Mouse (Mus musculus) forebrain, embryonic 10.5 days (tissue): ENCODE results near the gene Dusp6. TPM values are rescaled to one million over a fixed set of nuclear protein-coding genes. Genes with fewer than 3 reads are reported as not detected.

Experiments used
- DNase-seq: peaks from one replicate; pipeline ENCODE4 v3.0.0-alpha.2; 2017; ENCODE audit warnings: low spot score; ENCODE audit errors: extremely low spot score
- H3K27ac ChIP-seq: fragments of 300-500 bp; sonication (generic); 2 replicates; pipeline ENCODE4 v1.5.1; 2016; ENCODE audit warnings: mild to moderate bottlenecking
- H3K27me3 ChIP-seq: fragments of 300-500 bp; sonication (generic); 2 replicates; pipeline ENCODE4 v1.6.1; 2016; ENCODE audit warnings: mild to moderate bottlenecking; ENCODE audit not compliant: poor library complexity, severe bottlenecking
- H3K36me3 ChIP-seq: fragments of 300-500 bp; sonication (generic); replicated peaks from 2 replicates; pipeline ENCODE4 v1.6.1; 2016; ENCODE audit warnings: mild to moderate bottlenecking, moderate library complexity
- H3K4me1 ChIP-seq: fragments of 300-500 bp; sonication (generic); 2 replicates; pipeline ENCODE4 v1.6.1; 2016
- H3K4me3 ChIP-seq: fragments of 300-500 bp; sonication (generic); 2 replicates; pipeline ENCODE4 v1.5.1; 2016; ENCODE audit warnings: mild to moderate bottlenecking, moderate library complexity
- H3K9me3 ChIP-seq: fragments of 300-500 bp; sonication (generic); 2 replicates; pipeline ENCODE4 v1.6.1; 2016; ENCODE audit warnings: mild to moderate bottlenecking, moderate library complexity
- WGBS: fragments of 180-500 bp; shearing (Covaris S2); methylation state at CpG from one replicate; pipeline ENCODE4 v1.1.7; 2016; 5-methylcytosine and 5-hydroxymethylcytosine counted together
- polyA plus RNA-seq: library from polyadenylated mRNA; unstranded; fragments of >200 nt; fragmentation: Nextera tagmentation; extraction: Ambion mirVana; gene quantifications from 2 replicates; pipeline ENCODE4 v1.2.1, GENCODE M21; 2016

Gene Dusp6
- polyA plus RNA-seq, 1 experiment from 2014 or later = 116 TPM

DNA sequence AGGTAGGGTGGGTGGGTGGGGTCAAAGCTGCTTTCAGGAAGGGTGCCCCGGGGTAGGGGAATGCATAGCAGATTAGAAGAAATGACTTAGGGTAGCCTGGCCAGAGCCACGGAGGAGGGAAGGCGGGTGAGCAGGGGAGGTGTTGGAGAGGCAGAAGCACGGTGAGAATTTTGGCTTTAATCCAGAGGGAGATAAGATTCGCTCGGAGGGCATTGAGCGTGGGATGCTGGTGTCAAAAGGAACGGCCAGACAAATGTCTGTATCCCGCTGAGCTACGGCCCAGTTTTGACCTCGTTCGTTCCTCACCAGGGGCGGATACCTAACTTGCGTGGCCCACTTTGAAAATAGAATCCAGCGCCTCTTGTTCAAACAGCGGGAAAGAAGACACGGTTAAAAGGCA, 23.8 kb downstream of the Dusp6 start:
- peaks cover 54% of the 10 kb centered on the region for H3K4me1 ChIP-seq
- DNase-seq = no peak
- H3K36me3 ChIP-seq = no peaks in the 10 kb centered on the region
- WGBS = 7% methylated on average over 17 of the region's 17 CpGs
- H3K27ac ChIP-seq = peak overlapping the region; percentile 75
- no peaks in the 10 kb centered on the region for H3K9me3 ChIP-seq
- H3K27me3 ChIP-seq = peaks cover 21% of the 10 kb centered on the region
- H3K4me3 ChIP-seq = peak overlapping the region; percentile 23; the same call in 1 of the 2 replicates

DNA sequence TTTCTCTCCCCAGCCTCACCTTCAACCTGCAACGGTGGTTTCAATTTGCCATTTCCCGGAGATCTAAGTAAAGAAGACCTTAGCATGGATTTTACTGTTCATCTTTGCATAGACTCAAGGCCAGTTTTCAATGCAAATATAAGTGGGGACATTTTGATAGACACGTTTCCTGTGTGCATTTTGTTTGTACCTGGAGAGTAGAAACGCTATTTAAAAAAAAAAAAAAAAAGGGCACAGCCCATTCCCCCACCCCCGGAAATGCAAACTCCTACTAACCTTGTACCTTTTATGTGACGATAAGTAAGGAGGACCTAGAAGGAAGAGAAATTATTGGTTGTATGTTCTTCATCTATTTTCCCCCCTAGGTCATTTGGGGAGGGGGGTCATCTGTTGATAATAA, 24.2 kb downstream of the Dusp6 start:
- peaks cover 54% of the 10 kb centered on the region for H3K4me1 ChIP-seq
- peak overlapping the region; percentile 23; the same call in 1 of the 2 replicates for H3K4me3 ChIP-seq
- no peaks in the 10 kb centered on the region for H3K36me3 ChIP-seq
- no peak for DNase-seq
- 43% methylated on average over 6 of the region's 6 CpGs for WGBS
- H3K27me3 ChIP-seq = peaks cover 21% of the 10 kb centered on the region
- H3K27ac ChIP-seq = peak overlapping the region; percentile 75
- H3K9me3 ChIP-seq = no peaks in the 10 kb centered on the region

DNA sequence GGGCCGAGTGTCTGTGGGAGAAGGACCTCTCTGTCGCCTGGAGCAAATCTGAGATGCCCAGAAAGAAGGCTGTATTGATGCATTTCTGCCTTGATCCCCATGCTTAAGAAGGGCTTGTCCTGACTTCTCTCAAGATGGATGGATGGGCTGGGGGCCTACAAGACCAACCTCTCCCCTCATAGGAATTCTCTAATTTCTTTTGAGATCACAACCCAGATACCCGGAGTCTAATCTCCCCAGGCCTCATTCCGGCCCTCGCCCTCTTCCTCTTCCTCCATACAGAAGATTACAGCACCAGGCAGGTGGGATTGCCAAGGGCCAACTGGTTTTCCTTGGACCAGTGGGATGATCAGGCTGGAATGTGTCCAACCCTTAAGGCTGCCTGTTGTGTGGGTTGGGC, 26.1 kb downstream of the Dusp6 start:
- Histone ChIP-seq H3K4me1 (peaks cover 48% of the 10 kb centered on the region), H3K9me3 (no peaks in the 10 kb centered on the region), H3K4me3 (no peak overlapping the region), H3K36me3 (no peaks in the 10 kb centered on the region), H3K27me3 (peaks cover 21% of the 10 kb centered on the region), H3K27ac (no peak overlapping the region)
- 85% methylated on average over 5 of the region's 5 CpGs for WGBS
- no peak for DNase-seq

DNA sequence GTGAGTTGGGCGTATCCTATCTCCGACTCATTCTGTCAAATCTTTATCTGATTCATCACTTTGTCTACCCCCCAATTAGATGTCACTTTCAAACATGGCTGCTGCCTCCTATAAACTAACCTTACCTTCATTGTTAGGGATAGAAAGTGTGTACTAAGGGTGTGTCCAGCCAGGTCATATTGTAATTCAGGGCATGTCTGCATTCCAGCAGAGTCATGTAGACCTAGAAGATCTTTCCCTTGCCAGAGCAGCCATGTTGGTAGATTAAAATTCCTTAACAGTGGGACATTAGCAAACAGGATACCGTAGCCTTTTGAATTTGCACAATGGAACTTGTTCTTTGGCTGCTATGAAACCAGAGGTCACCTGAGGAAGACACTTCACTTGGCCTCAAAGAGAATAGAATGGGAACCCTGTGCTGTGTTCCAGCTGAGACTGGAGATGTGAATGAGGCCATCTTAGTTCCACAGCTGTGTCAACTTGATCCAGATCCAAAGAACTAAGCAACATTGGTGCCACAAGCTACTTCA, 30.1 kb downstream of the Dusp6 start:
- WGBS = 87% methylated on average over 3 of the region's 3 CpGs

DNA sequence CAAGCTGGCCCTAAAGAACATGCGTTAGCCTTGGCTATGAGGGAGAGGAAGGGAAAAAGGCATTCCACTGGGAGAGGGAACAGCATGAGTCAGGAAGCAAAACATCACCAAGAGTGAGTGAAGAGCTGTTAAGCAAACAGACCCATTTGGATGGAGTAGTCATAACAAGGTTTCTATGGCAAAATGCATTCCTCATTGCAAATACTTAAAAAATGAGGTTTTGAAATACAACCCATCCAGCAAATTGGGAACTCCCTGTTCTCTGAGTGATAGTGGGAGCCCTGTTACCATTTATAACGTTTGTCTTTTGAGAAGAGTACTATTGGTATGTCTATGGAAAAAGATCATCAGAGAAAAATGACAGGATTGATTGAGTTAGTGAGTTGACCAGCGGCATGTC, 34.7 kb downstream of the Dusp6 start:
- peaks cover 19% of the 10 kb centered on the region for H3K27me3 ChIP-seq

More for the DNA sequence above, 30.1 kb downstream of the Dusp6 start:
- H3K9me3 ChIP-seq = no peaks in the 10 kb centered on the region
- peaks cover 15% of the 10 kb centered on the region for H3K4me1 ChIP-seq
- DNase-seq = no peak
- peaks cover 18% of the 10 kb centered on the region for H3K27me3 ChIP-seq
- no peak overlapping the region for H3K27ac ChIP-seq
- H3K36me3 ChIP-seq = no peaks in the 10 kb centered on the region
- no peak overlapping the region for H3K4me3 ChIP-seq

DNA sequence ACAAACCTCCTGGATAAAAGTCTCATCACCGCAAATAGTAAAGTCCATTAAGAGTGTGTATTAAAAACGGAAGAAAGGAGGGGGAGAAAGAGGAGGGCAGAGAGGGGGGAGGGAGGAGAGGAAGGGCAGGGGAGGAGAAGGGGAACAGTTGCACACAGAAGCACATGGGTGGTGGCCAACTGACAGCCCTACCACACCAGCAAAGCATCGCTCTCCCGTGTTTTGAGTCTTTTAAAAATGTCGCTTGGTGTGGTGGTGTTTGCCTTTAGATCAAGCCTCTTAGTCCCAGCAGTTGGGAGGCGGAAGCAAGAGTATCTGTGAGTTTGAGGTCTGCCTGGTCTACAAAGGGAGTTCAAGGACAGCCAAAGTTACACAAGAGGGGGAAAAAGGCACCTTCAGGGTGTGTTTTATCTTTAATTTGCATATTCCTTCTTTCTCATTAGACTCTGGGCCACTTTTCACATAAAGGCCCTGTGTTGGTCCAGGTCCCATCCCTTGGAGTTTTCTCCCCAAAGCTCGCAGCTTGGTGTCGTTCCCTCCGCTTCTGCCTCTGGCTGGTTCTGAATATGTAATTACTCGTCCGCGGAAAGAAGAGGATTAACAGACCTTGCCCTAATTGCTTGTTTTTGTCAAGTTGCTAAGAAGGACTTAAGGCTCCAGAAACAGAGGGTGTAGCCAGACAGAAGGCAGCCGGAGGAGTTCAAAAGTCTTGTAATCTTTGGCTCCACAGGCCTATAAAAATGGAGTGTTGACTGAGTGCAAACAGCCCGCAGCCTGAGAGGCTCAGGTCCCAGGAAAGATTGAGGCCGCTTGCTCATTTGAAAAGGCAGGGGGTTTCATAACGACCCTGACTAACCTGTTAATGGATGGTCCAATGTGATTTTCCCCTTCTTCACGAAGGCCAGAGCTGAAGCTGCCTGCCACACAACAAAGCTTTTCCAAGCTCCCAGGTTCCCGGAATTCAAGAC, 35.6 kb downstream of the Dusp6 start:
- peaks cover 19% of the 10 kb centered on the region for H3K27me3 ChIP-seq
- DNase-seq = peak; percentile 69
- H3K4me3 ChIP-seq = peak overlapping the region; percentile 27
- WGBS = 7% methylated on average over 18 of the region's 18 CpGs
- peaks cover 32% of the 10 kb centered on the region for H3K4me1 ChIP-seq
- no peaks in the 10 kb centered on the region for H3K36me3 ChIP-seq
- H3K9me3 ChIP-seq = no peaks in the 10 kb centered on the region
- peak overlapping the region; percentile 82 for H3K27ac ChIP-seq

More for the DNA sequence above, 34.7 kb downstream of the Dusp6 start:
- 67% methylated on average over 3 of the region's 3 CpGs for WGBS
- peaks cover 32% of the 10 kb centered on the region for H3K4me1 ChIP-seq
- H3K36me3 ChIP-seq = no peaks in the 10 kb centered on the region
- H3K9me3 ChIP-seq = no peaks in the 10 kb centered on the region
- no peak overlapping the region for H3K4me3 ChIP-seq
- DNase-seq = no peak
- H3K27ac ChIP-seq = peak overlapping the region; percentile 36; the same call in 1 of the 2 replicates

DNA sequence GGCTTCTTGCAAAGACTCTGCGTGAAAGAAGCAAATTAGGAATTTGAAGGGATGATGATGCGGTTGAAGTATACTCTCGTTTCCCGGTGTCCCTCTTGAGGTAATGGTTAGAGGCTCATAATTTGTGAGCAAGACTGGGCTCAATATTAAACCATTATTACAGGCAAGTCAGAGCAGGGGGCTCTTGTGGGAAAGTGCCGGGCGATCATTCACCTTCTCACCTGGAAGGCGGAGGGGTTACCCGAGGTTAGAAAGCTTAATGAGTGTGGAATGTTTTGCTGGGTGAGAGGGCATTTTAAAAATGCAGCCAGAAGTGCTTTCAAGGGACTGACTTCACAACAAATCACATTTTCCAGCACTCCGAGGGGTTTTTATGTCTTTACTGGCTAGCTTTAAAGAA, 36.3 kb downstream of the Dusp6 start:
- Histone ChIP-seq H3K36me3 (no peaks in the 10 kb centered on the region), H3K9me3 (no peaks in the 10 kb centered on the region), H3K4me1 (peaks cover 32% of the 10 kb centered on the region), H3K4me3 (peak overlapping the region; percentile 27), H3K27me3 (peaks cover 19% of the 10 kb centered on the region), H3K27ac (peak overlapping the region; percentile 82)
- no peak for DNase-seq
- 4% methylated on average over 9 of the region's 9 CpGs for whole genome bisulfite sequencing

DNA sequence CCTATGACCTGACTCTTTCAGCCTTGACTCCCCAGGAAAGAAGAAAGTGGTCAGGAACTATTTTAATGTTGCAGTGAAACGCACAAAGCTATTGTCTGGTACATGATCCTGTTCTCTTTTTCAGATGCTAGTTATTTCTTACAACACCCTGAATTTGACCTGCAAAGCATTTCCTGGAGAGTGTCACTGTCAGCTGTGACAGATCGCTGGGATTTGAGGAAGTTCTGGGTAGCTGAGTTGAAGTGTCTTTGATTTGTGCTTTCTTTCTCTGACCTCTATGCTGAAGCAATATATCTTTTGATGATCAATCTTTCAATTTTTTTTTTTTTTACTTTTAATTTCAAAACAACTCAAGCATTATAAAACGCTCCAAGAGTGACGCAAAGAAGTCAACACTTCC, 39.0 kb downstream of the Dusp6 start:
- Histone ChIP-seq H3K9me3 (no peaks in the 10 kb centered on the region), H3K27me3 (peaks cover 13% of the 10 kb centered on the region), H3K4me1 (peaks cover 32% of the 10 kb centered on the region), H3K36me3 (no peaks in the 10 kb centered on the region), H3K4me3 (no peak overlapping the region), H3K27ac (no peak overlapping the region)
- DNase-seq = no peak
- 89% methylated on average over 4 of the region's 4 CpGs for WGBS

DNA sequence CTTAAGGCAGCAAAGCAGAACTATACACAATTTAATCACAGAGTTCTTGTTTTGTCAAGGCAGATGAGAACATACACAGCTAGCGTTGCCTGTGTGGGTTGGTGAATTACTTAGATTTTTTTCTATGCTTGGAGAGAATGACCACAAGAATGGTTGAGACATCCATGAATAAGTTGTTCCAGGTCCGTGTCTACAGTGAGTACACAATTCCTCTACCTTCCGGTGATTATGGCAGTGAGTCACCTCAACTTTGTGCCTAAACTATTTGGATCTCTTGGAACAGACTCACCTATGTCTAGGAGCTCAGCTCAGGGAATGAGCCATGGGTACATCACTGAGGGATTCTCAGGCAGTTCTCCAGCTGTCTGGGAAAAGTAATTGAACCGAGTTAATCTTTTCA, 45.8 kb downstream of the Dusp6 start:
- Histone ChIP-seq H3K27ac (no peak overlapping the region), H3K27me3 (no peaks in the 10 kb centered on the region), H3K36me3 (no peaks in the 10 kb centered on the region), H3K4me3 (no peak overlapping the region), H3K4me1 (0 out of 2 replicates have a peak, but pooled peaks cover 2% of the 10 kb centered on the region), H3K9me3 (no peaks in the 10 kb centered on the region)
- DNase-seq = no peak
- WGBS = 92% methylated on average over 4 of the region's 4 CpGs

DNA sequence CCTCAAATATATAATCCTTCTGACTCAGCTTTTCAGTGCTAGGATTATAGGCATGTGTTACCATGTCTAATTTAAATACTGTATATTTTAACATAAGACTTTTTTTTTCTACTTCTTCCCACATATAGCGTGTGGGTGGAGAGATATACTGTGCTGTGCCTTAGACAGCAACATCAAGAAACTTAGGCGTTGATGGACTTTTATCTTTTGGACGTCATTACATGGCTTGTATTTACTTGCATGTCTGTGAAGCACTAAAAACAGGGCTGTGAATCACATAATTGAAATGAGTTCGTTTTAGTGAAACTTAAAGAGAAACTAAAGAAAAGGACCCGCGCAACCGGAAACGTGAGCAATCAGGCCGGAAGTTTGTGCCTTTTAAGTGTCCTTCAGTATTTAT, 46.6 kb downstream of the Dusp6 start:
- Histone ChIP-seq H3K27ac (no peak overlapping the region), H3K36me3 (no peaks in the 10 kb centered on the region), H3K9me3 (no peaks in the 10 kb centered on the region), H3K4me3 (no peak overlapping the region), H3K4me1 (0 out of 2 replicates have a peak, but pooled peaks cover 2% of the 10 kb centered on the region), H3K27me3 (no peaks in the 10 kb centered on the region)
- WGBS = 88% methylated on average over 9 of the region's 9 CpGs
- DNase-seq = no peak

DNA sequence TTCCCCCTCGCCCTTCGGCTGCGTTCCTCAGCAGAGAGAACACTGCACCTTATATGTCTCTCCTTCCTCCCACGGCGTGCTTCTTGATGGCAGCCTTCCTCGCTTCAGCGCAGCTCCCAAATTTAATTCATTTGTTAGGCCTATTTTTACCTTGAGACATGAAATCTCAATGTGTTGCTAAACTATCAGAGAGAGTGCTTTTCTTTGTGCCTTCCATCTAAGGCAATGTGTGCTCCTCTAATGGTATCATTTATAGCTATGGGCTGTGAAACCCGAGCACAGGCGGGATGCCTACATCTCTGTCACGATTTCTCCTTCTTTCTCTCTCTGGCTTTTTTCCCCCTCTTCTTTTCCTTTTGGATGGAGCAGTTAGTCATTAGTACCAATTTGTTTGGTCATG, 47.2 kb downstream of the Dusp6 start:
- 88% methylated on average over 10 of the region's 10 CpGs for WGBS
- Histone ChIP-seq H3K4me1 (0 out of 2 replicates have a peak, but pooled peaks cover 2% of the 10 kb centered on the region), H3K36me3 (no peaks in the 10 kb centered on the region), H3K4me3 (no peak overlapping the region), H3K9me3 (no peaks in the 10 kb centered on the region), H3K27me3 (no peaks in the 10 kb centered on the region), H3K27ac (no peak overlapping the region)
- no peak for DNase-seq

DNA sequence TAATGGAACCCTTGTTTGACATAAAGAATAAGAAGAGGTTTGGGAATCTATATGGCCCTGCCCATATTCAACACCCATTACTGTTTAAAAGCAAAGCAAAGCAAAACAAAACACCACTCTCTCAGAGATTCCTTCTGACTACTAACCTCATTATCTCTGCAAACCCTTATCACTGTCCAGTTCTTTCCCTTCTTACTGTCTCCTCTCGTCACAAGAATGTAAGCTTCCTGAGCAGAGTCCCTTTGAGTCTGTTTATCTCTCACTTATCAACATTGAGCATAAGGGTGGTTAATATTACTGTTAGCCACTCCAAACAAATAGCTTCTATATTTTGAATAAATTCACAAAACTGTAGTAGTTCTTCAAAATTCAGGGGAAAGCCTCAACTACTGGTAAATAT, 48.9 kb downstream of the Dusp6 start:
- Histone ChIP-seq H3K27ac (no peak overlapping the region), H3K27me3 (no peaks in the 10 kb centered on the region), H3K4me3 (no peak overlapping the region), H3K36me3 (no peaks in the 10 kb centered on the region), H3K4me1 (0 out of 2 replicates have a peak, but pooled peaks cover 2% of the 10 kb centered on the region), H3K9me3 (no peaks in the 10 kb centered on the region)
- DNase-seq = no peak
- WGBS = 86% methylated on average over 1 of the region's 1 CpGs

DNA sequence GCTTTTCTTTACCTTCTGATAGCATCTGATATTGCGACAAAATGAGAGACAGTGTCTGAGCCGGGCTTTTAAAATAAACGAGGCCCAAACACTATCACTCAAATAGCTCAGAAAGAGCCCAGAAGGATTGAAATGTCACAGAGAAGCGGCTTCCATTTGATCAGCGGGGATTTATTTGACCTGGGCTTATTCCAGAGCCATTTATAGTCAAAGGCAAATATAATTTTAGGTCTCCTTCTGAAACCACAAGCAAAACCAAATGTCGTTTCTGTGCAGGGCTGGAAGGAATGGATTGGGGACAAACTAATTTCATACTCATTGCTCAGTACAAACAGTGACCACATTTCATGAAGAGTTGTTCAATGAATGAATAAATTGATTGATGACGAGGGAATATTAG, 51.3 kb downstream of the Dusp6 start:
- H3K4me3 ChIP-seq = no peak overlapping the region

More for the DNA sequence above, 51.3 kb downstream of the Dusp6 start:
- DNase-seq = no peak
- Histone ChIP-seq H3K27ac (no peak overlapping the region), H3K27me3 (no peaks in the 10 kb centered on the region), H3K9me3 (no peaks in the 10 kb centered on the region), H3K4me1 (0 out of 2 replicates have a peak, but pooled peaks cover 2% of the 10 kb centered on the region), H3K36me3 (no peaks in the 10 kb centered on the region)
- WGBS = 86% methylated on average over 7 of the region's 7 CpGs
